Mouse (Mus musculus) heart, embryonic 14.5 days (tissue): ENCODE data around the gene Dync1h1. TPM values are rescaled to one million over a fixed set of nuclear protein-coding genes. Genes with fewer than 3 reads are reported as not detected.
A peak's percentile ranks its signal among the peaks of the same experiment; 100 is the strongest.

Source experiments
- ATAC-seq: fragments of 200-750 bp; cut with Nextera tagmentation; 2 replicates; pipeline ENCODE4 v1.8.0; 2017; ENCODE audit warnings: low read depth, moderate TSS enrichment; ENCODE audit not compliant: insufficient number of reproducible peaks, insufficient read depth, low FRiP score
- H3K27ac ChIP-seq, 2 experiments: fragments of 200-500 bp in 1 of 2; fragments of 300-500 bp in 1 of 2; sonication (generic) in 1 of 2; replicated peaks in 1 of 2; 2 replicates each; pipeline ENCODE4 v1.5.1; 2012 to 2014; ENCODE audit warnings: low read depth in 2 of 2, low read length in 2 of 2, control low read depth in 1 of 2, mild to moderate bottlenecking in 1 of 2, mixed read lengths in 1 of 2; ENCODE audit not compliant: control insufficient read depth in 1 of 2, insufficient read depth in 1 of 2
- H3K27me3 ChIP-seq: fragments of 300-500 bp; sonication (generic); 2 replicates; pipeline ENCODE4 v1.6.1; 2014; ENCODE audit warnings: mild to moderate bottlenecking, low read length, control low read depth; ENCODE audit not compliant: control insufficient read depth, insufficient read depth
- H3K36me3 ChIP-seq: fragments of 300-500 bp; sonication (generic); 2 replicates; pipeline ENCODE4 v1.6.1; 2014; ENCODE audit warnings: mild to moderate bottlenecking, control low read depth, low read length, mixed read lengths; ENCODE audit not compliant: control insufficient read depth, insufficient read depth
- H3K4me1 ChIP-seq, 2 experiments: fragments of 200-500 bp in 1 of 2; fragments of 300-500 bp in 1 of 2; sonication (generic) in 1 of 2; 2 replicates each; pipeline ENCODE4 v1.6.1; 2012 to 2014; ENCODE audit warnings: low read length in 2 of 2, control low read depth in 1 of 2, mixed read lengths in 1 of 2; ENCODE audit not compliant: control insufficient read depth in 2 of 2, insufficient read depth in 2 of 2
- H3K4me2 ChIP-seq: fragments of 300-500 bp; sonication (generic); 2 replicates; pipeline ENCODE4 v1.6.1; 2014; ENCODE audit warnings: mild to moderate bottlenecking, low read length
- H3K4me3 ChIP-seq, 2 experiments: fragments of 200-500 bp in 1 of 2; fragments of 300-500 bp in 1 of 2; sonication (generic) in 1 of 2; 2 replicates each; pipeline ENCODE4 v1.5.1; 2012 to 2014; ENCODE audit warnings: low read length in 2 of 2, mild to moderate bottlenecking in 2 of 2, control low read depth in 1 of 2, low read depth in 1 of 2, moderate library complexity in 1 of 2; ENCODE audit not compliant: control insufficient read depth in 1 of 2, insufficient read depth in 1 of 2
- H3K9ac ChIP-seq: fragments of 300-500 bp; sonication (generic); 2 replicates; pipeline ENCODE4 v1.6.1; 2014; ENCODE audit warnings: mild to moderate bottlenecking, low read length
- H3K9me3 ChIP-seq: fragments of 300-500 bp; sonication (generic); 2 replicates; pipeline ENCODE4 v1.6.1; 2016; ENCODE audit warnings: low read length, control low read depth; ENCODE audit not compliant: control insufficient read depth
- WGBS: fragments of 180-500 bp; shearing (Covaris S2); extraction: QIAGEN DNeasy Blood & Tissue Kit; methylation state at CpG from one replicate; pipeline ENCODE4 v1.1.7; 2014; 5-methylcytosine and 5-hydroxymethylcytosine counted together
- polyA plus RNA-seq: library from polyadenylated mRNA; unstranded; fragments of >200 nt; fragmentation: Nextera tagmentation; extraction: Ambion mirVana; gene quantifications from 2 replicates; pipeline ENCODE4 v1.2.1, GENCODE M21; 2014

Gene Dync1h1
- polyA plus RNA-seq = 54.8 and 55.4 TPM in 2 replicates

- under 1% methylated on average over 102 of the region's 105 CpGs for WGBS
Observed at GRCm38 (mm10) chr12:110601241-110602218, at the start of gene Dync1h1. Gene Dync1h1, plus strand, starts transcription at chr12:110601452.

GRCm38 (mm10) chr12:110552113-110552512 lies 49.1 kb upstream of the Dync1h1 start:
- Histone ChIP-seq H3K27ac (no peak overlapping the region), H3K9me3 (no peaks in the 10 kb centered on the region), H3K4me2 (no peak overlapping the region), H3K9ac (no peak overlapping the region), H3K27me3 (no peaks in the 10 kb centered on the region), H3K4me3 (no peak overlapping the region), H3K36me3 (peaks cover 95% of the 10 kb centered on the region), H3K4me1 (0 out of 4 replicates have a peak, but pooled peaks cover 0 to 4% of the 10 kb centered on the region in 2 experiments)
- no peak for ATAC-seq
- 62% methylated on average over 13 of the region's 13 CpGs for WGBS

More at GRCm38 (mm10) chr12:110601241-110602218, at the start of gene Dync1h1:
- H3K4me3 ChIP-seq = peak within 1 kb of the TSS; percentile 78 to 97
- peaks cover 0 to 17% of the 10 kb centered on the region in 2 experiments; a peak in 2 of 4 replicates for H3K4me1 ChIP-seq
- no peaks in the 10 kb centered on the region for H3K9me3 ChIP-seq
- H3K36me3 ChIP-seq = 0 out of 2 replicates have a peak, but pooled peaks cover 5% of the 10 kb centered on the region
- ATAC-seq = peak; percentile 91
- H3K4me2 ChIP-seq = peak within 1 kb of the TSS; percentile 96
- peak within 1 kb of the TSS; percentile 92 to 98 for H3K27ac ChIP-seq
- H3K9ac ChIP-seq = peak within 1 kb of the TSS; percentile 99
- H3K27me3 ChIP-seq = 0 out of 2 replicates have a peak, but pooled peaks cover 10% of the 10 kb centered on the region

GRCm38 (mm10) chr12:110553362-110553761 lies 47.9 kb upstream of the Dync1h1 start:
- WGBS = 96% methylated on average over 5 of the region's 5 CpGs
- no peaks in the 10 kb centered on the region for H3K9me3 ChIP-seq
- H3K4me3 ChIP-seq = no peak overlapping the region
- H3K27me3 ChIP-seq = no peaks in the 10 kb centered on the region
- no peak for ATAC-seq
- no peak overlapping the region for H3K9ac ChIP-seq
- H3K36me3 ChIP-seq = peaks cover 96% of the 10 kb centered on the region
- no peak overlapping the region for H3K27ac ChIP-seq
- no peak overlapping the region for H3K4me2 ChIP-seq
- 0 out of 4 replicates have a peak, but pooled peaks cover 0 to 4% of the 10 kb centered on the region in 2 experiments for H3K4me1 ChIP-seq

GRCm38 (mm10) chr12:110555536-110556240 lies 45.6 kb upstream of the Dync1h1 start:
- no peak for ATAC-seq
- Histone ChIP-seq H3K4me3 (no peak overlapping the region), H3K4me1 (no peaks in the 10 kb centered on the region), H3K4me2 (no peak overlapping the region), H3K36me3 (peaks cover 97% of the 10 kb centered on the region), H3K27ac (no peak overlapping the region), H3K9me3 (no peaks in the 10 kb centered on the region), H3K27me3 (no peaks in the 10 kb centered on the region), H3K9ac (no peak overlapping the region)
- 91% methylated on average over 21 of the region's 21 CpGs for WGBS

GRCm38 (mm10) chr12:110556861-110557628 lies 44.2 kb upstream of the Dync1h1 start:
- no peak overlapping the region for H3K9ac ChIP-seq
- no peak overlapping the region for H3K4me3 ChIP-seq
- H3K36me3 ChIP-seq = peaks cover 99% of the 10 kb centered on the region
- no peak for ATAC-seq
- H3K4me1 ChIP-seq = no peaks in the 10 kb centered on the region
- H3K27me3 ChIP-seq = no peaks in the 10 kb centered on the region
- H3K9me3 ChIP-seq = no peaks in the 10 kb centered on the region
- no peak overlapping the region for H3K27ac ChIP-seq
- no peak overlapping the region for H3K4me2 ChIP-seq
- WGBS = 87% methylated on average over 18 of the region's 18 CpGs

GRCm38 (mm10) chr12:110558175-110558574 lies 43.1 kb upstream of the Dync1h1 start:
- no peaks in the 10 kb centered on the region for H3K27me3 ChIP-seq
- H3K4me2 ChIP-seq = no peak overlapping the region

GRCm38 (mm10) chr12:110563383-110563782 lies 37.9 kb upstream of the Dync1h1 start:
- 65% methylated on average over 11 of the region's 11 CpGs for WGBS
- Histone ChIP-seq H3K9ac (no peak overlapping the region), H3K27ac (no peak overlapping the region), H3K9me3 (no peaks in the 10 kb centered on the region), H3K4me1 (no peaks in the 10 kb centered on the region), H3K4me3 (no peak overlapping the region), H3K4me2 (no peak overlapping the region), H3K27me3 (no peaks in the 10 kb centered on the region), H3K36me3 (peaks cover 99% of the 10 kb centered on the region)
- no peak for ATAC-seq

More at GRCm38 (mm10) chr12:110558175-110558574, 43.1 kb upstream of the Dync1h1 start:
- Histone ChIP-seq H3K27ac (no peak overlapping the region), H3K4me1 (no peaks in the 10 kb centered on the region), H3K4me3 (no peak overlapping the region), H3K9me3 (no peaks in the 10 kb centered on the region), H3K36me3 (peaks cover 99% of the 10 kb centered on the region), H3K9ac (no peak overlapping the region)
- ATAC-seq = no peak
- WGBS = 94% methylated on average over 7 of the region's 7 CpGs
